Comparison of ENCODE assay signal across 17 mouse cellular contexts in genomic region chr13:60511628-60512027, GRCm38 (mm10).
DNase-seq lines count a peak whose midpoint lies in the region; TF ChIP-seq lines count a peak whose summit lies in the region.
"Had no signal": no experiment of that assay in that cellular context is flagged by ENCODE, and none has a peak within 500 bp of the region (broad histone marks: within the 10 kb centered on the region; RNA-seq: fewer than 3 reads in every experiment).

No protein-coding gene starts in this region.

- TF ChIP-seq POLR2A in cortical plate, adult 2 months (IDR thresholded peaks at IDR 0.05; ENCODE audit: extremely low read depth, insufficient read depth, low read length): no peak

- no peak overlapping the region for H3K4me3 ChIP-seq in cortical plate, adult 2 months (ENCODE audit: insufficient read depth, low read length)
- H3K4me3 ChIP-seq: embryonic facial prominence, embryonic 10.5 days; embryonic facial prominence, embryonic 12.5 days; forebrain, embryonic 13.5 days; forebrain, embryonic 15.5 days had no signal

- DNase-seq in heart, adult 11 months: peak; percentile 29
- no peak for DNase-seq in heart, adult 9 months (ENCODE audit: low spot score in 2 of 2)
- peak; percentile 64 for DNase-seq in brain, adult 2 months (ENCODE audit: low read depth, low spot score)
- no peak for DNase-seq in cerebellum, postnatal 25 days
- DNase-seq: adrenal gland, adult 2 months; adrenal gland, postnatal 10 days; adrenal gland, postnatal 25 days; cerebellum, adult 11-12 months; cerebellum, adult 2 months; cerebellum, adult 9-10 months; cerebellum, postnatal 36 days; forebrain, postnatal 0 days had no signal

- H3K4me1 ChIP-seq in cortical plate, adult 2 months (ENCODE audit: control insufficient read depth, insufficient read depth, low read length): peaks cover 6% of the 10 kb centered on the region
- H3K4me1 ChIP-seq: forebrain, embryonic 15.5 days had no signal

- no peak for TF ChIP-seq CTCF in cortical plate, adult 2 months (IDR thresholded peaks at IDR 0.05; ENCODE audit: extremely low read depth, insufficient read depth, low read length)

- 0 out of 2 replicates have a peak overlapping the region, but pooled peaks have one; percentile 35 for H3K27ac ChIP-seq in cortical plate, adult 2 months (ENCODE audit: insufficient read depth, low read length)
- H3K27ac ChIP-seq: embryonic facial prominence, embryonic 10.5 days; embryonic facial prominence, embryonic 12.5 days; forebrain, embryonic 13.5 days; forebrain, embryonic 15.5 days had no signal

Comparison
In these comparisons a context has a peak if more than half of its experiments do, and no peak if none do; other contexts are left out.
1. DNase-seq: peak in heart, adult 11 months (single experiment) and brain, adult 2 months (single experiment); none in heart, adult 9 months (0 of 2) and cerebellum, postnatal 25 days (0 of 2).